8 mouse cellular contexts compared by ENCODE assay signal in genomic region chr17:78202221-78202620, GRCm38 (mm10). TPM values are rescaled to one million over a fixed set of nuclear protein-coding genes. Genes with fewer than 3 reads are reported as not detected.
DNase-seq lines count a peak whose midpoint lies in the region; ATAC-seq and TF ChIP-seq lines count a peak whose summit lies in the region.

No protein-coding gene starts in this region.

- H3K4me2 ChIP-seq in kidney, embryonic 14.5 days (replicated peaks; ENCODE audit: low read depth, low read length): peak overlapping the region; percentile 98
- peak overlapping the region; percentile 91 for H3K4me2 ChIP-seq in hindbrain, embryonic 14.5 days (replicated peaks)
- peak overlapping the region; percentile 76 for H3K4me2 ChIP-seq in midbrain, embryonic 15.5 days

- H3K9ac ChIP-seq in kidney, embryonic 14.5 days (ENCODE audit: low read depth, low read length): peak overlapping the region; percentile 89; the same call in 1 of the 2 replicates
- H3K9ac ChIP-seq in hindbrain, embryonic 14.5 days: peak overlapping the region; percentile 85
- H3K9ac ChIP-seq in midbrain, embryonic 15.5 days: peak overlapping the region; percentile 78; the same call in 1 of the 2 replicates

- no peak overlapping the region for H3K27ac ChIP-seq in kidney, embryonic 14.5 days (ENCODE audit: low read depth, low read length)
- H3K27ac ChIP-seq in cortical plate, adult 2 months (ENCODE audit: insufficient read depth, low read length): no peak overlapping the region
- 0 out of 2 replicates have a peak overlapping the region, but pooled peaks have one; percentile 90 for H3K27ac ChIP-seq in hindbrain, embryonic 14.5 days
- H3K27ac ChIP-seq in midbrain, embryonic 15.5 days: 0 out of 2 replicates have a peak overlapping the region, but pooled peaks have one; percentile 93

- no peak for TF ChIP-seq POLR2A in cortical plate, adult 2 months (IDR thresholded peaks at IDR 0.05; ENCODE audit: extremely low read depth, insufficient read depth, low read length)

- H3K4me1 ChIP-seq in kidney, embryonic 14.5 days (ENCODE audit: control insufficient read depth, insufficient read depth, low read length): peaks cover 18% of the 10 kb centered on the region
- H3K4me1 ChIP-seq in cortical plate, adult 2 months (ENCODE audit: control insufficient read depth, insufficient read depth, low read length): peaks cover 6% of the 10 kb centered on the region
- peaks cover 35% of the 10 kb centered on the region for H3K4me1 ChIP-seq in hindbrain, embryonic 14.5 days (replicated peaks; ENCODE audit: control insufficient read depth, insufficient read depth, low read length)
- peaks cover 43% of the 10 kb centered on the region for H3K4me1 ChIP-seq in midbrain, embryonic 15.5 days

- no peak for DNase-seq in kidney, adult 18-20 months
- DNase-seq in hindbrain, embryonic 14.5 days (ENCODE audit: low spot score): no peak
- DNase-seq in left cerebral cortex, adult 9 months (ENCODE audit: low spot score in 2 of 2): no peak
- no peak for DNase-seq in thymus, postnatal 25 days
- no peak for DNase-seq in spleen, postnatal 10 days (ENCODE audit: low spot score in 2 of 2)

- no peak for ATAC-seq in kidney, embryonic 14.5 days (ENCODE audit: low FRiP score, low TSS enrichment)
- ATAC-seq in hindbrain, embryonic 14.5 days (ENCODE audit: low FRiP score): no peak
- ATAC-seq in midbrain, embryonic 15.5 days (replicated peaks): no peak

- no peaks in the 10 kb centered on the region for H3K27me3 ChIP-seq in kidney, embryonic 14.5 days (ENCODE audit: control insufficient read depth, insufficient read depth, low read length)
- H3K27me3 ChIP-seq in hindbrain, embryonic 14.5 days (ENCODE audit: control insufficient read depth, insufficient read depth, low read length): no peaks in the 10 kb centered on the region
- H3K27me3 ChIP-seq in midbrain, embryonic 15.5 days (replicated peaks): no peaks in the 10 kb centered on the region

- WGBS in kidney, embryonic 14.5 days: 8% methylated on average over 5 of the region's 5 CpGs
- 5% methylated on average over 5 of the region's 5 CpGs for WGBS in hindbrain, embryonic 14.5 days
- 3% methylated on average over 5 of the region's 5 CpGs for WGBS in midbrain, embryonic 15.5 days

- H3K9me3 ChIP-seq in kidney, embryonic 14.5 days (ENCODE audit: control insufficient read depth, low read length): no peaks in the 10 kb centered on the region
- no peaks in the 10 kb centered on the region for H3K9me3 ChIP-seq in hindbrain, embryonic 14.5 days (ENCODE audit: control insufficient read depth, low read length)
- H3K9me3 ChIP-seq in midbrain, embryonic 15.5 days: no peaks in the 10 kb centered on the region

- H3K4me3 ChIP-seq in kidney, embryonic 14.5 days (ENCODE audit: low read length): peak overlapping the region; percentile 80
- peak overlapping the region; percentile 58 for H3K4me3 ChIP-seq in cortical plate, adult 2 months (ENCODE audit: insufficient read depth, low read length)
- H3K4me3 ChIP-seq in hindbrain, embryonic 14.5 days (replicated peaks; ENCODE audit: low read length): peak overlapping the region; percentile 82
- peak overlapping the region; percentile 95 for H3K4me3 ChIP-seq in midbrain, embryonic 15.5 days

- 0 out of 2 replicates have a peak, but pooled peaks have one; percentile 5 for TF ChIP-seq CTCF in cortical plate, adult 2 months (IDR thresholded peaks at IDR 0.05; ENCODE audit: extremely low read depth, insufficient read depth, low read length)

- no peaks in the 10 kb centered on the region for H3K36me3 ChIP-seq in kidney, embryonic 14.5 days (ENCODE audit: control insufficient read depth, insufficient read depth, low read length)
- no peaks in the 10 kb centered on the region for H3K36me3 ChIP-seq in hindbrain, embryonic 14.5 days (replicated peaks; ENCODE audit: control insufficient read depth, insufficient read depth)
- H3K36me3 ChIP-seq in midbrain, embryonic 15.5 days (replicated peaks): no peaks in the 10 kb centered on the region

RNA-seq across cellular contexts. Expression of gene Crim1, which starts 2.2 kb away (rescaled TPM):
- polyA plus RNA-seq in kidney, embryonic 14.5 days (2014; fragmentation: Nextera tagmentation; extraction: Ambion mirVana): 6.1 and 9.4 TPM in 2 replicates
- polyA plus RNA-seq in cortical plate, adult 2 months (2012; rRNA removed): 33.5 and 37.7 TPM in 2 replicates
- polyA plus RNA-seq in hindbrain, embryonic 14.5 days (2014; fragmentation: Nextera tagmentation; extraction: Ambion mirVana): 17.2 and 18.7 TPM in 2 replicates
- 11.6 and 13.1 TPM in 2 replicates for polyA plus RNA-seq in midbrain, embryonic 15.5 days (2015; fragmentation: Nextera tagmentation; extraction: Ambion mirVana)

Comparison
In these comparisons a context has a peak if more than half of its experiments do, and no peak if none do; other contexts are left out.
1. H3K27ac ChIP-seq: peak in hindbrain, embryonic 14.5 days (single experiment) and midbrain, embryonic 15.5 days (single experiment); none in kidney, embryonic 14.5 days (single experiment) and cortical plate, adult 2 months (single experiment).
2. Peak in every context shown above with its lines, with median percentiles within 50 percentile points of each other: H3K4me2 ChIP-seq, H3K4me3 ChIP-seq and H3K9ac ChIP-seq.